Mouse (Mus musculus): ENCODE results near the gene Eif1. TPM values are rescaled to one million over a fixed set of nuclear protein-coding genes. Genes with fewer than 3 reads are reported as not detected.

The Eif1 gene
- polyA plus RNA-seq, 2 experiments: 342 to 1,886 TPM

DNA sequence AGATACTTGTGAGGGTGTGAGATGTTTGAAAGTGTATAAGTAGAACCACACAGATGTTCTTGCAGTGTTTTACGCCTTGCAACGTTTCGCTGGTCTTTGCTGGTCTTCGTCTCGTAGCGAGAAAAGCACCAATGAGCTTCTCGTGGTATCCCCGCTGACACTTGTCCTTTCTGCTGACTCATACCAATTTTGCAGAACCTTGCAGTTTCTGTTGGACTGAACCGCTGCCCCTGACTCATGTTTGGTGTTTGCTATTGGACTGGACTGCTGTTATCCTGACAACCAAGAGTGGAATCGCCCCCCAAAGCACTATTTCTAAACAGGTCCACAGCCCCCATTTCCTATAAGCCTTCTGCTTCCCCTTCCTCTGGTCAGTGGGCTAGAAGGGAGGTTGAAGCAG, 24.6 kb downstream of the Eif1 start:
- no peak for TF ChIP-seq POLR2A (IDR thresholded peaks at IDR 0.05; ENCODE audit: borderline replicate concordance, extremely low read depth, insufficient read depth, insufficient read length)
- H3K36me3 ChIP-seq (ENCODE audit: control insufficient read depth, insufficient read depth, low read length): no peaks in the 10 kb centered on the region
- WGBS: 90% methylated on average over 10 of the region's 10 CpGs
- no peak overlapping the region for H3K27ac ChIP-seq (replicated peaks; ENCODE audit: low read depth, low read length)
- ATAC-seq (ENCODE audit: low FRiP score, low read depth): no peak
- H3K4me2 ChIP-seq (replicated peaks; ENCODE audit: low read depth, low read length, severe bottlenecking): no peak overlapping the region
- no peak for DNase-seq (ENCODE audit: low spot score)
- no peaks in the 10 kb centered on the region for H3K27me3 ChIP-seq (ENCODE audit: control insufficient read depth, insufficient read depth, low read length)
- no peaks in the 10 kb centered on the region for H3K9me3 ChIP-seq (ENCODE audit: control insufficient read depth, low read length)
- H3K4me1 ChIP-seq (ENCODE audit: control insufficient read depth, insufficient read depth, low read length): no peaks in the 10 kb centered on the region
- H3K9ac ChIP-seq (ENCODE audit: low read depth, low read length, severe bottlenecking): no peak overlapping the region
- H3K4me3 ChIP-seq (replicated peaks; ENCODE audit: low read length): no peak overlapping the region

DNA sequence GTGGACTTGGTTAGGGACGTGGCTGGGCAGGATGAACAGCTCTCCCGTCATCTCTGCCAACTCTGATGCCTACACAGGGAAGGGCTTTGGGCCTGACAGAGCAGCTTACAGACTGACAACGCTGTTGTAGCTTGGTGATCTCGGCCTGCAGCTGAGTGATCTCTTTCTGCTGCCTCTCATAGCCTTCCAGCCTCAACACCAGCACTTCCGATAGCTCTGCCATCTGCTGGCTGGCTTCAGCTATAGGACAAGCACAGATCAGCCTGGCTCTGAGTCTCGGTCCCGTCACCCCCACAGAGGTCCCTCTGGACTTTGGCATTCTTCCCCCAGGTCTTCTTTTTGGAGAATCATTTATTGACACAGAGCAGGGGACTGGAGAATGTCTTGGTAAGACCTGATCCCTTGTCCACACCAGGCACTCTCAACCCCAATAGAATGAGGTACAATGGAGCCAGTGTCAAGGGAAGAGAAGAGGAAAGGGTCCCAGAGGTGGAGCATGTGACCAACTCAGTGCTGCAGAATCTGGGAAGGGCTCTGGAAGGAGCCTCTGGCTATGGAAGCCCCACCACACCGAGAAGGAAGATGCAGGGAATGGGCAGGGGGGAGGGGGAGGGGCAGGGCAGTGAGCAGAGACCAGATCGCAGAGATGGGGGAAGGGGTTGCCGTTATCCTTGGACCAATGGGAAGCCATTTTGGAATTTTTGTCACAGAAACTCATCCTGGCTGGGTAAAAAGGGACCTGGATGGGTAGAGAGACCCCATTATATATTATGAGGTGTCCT, 32.6 kb downstream of the Eif1 start:
- 24% methylated on average over 10 of the region's 10 CpGs for WGBS
- ATAC-seq (ENCODE audit: low FRiP score, low read depth): no peak

DNA sequence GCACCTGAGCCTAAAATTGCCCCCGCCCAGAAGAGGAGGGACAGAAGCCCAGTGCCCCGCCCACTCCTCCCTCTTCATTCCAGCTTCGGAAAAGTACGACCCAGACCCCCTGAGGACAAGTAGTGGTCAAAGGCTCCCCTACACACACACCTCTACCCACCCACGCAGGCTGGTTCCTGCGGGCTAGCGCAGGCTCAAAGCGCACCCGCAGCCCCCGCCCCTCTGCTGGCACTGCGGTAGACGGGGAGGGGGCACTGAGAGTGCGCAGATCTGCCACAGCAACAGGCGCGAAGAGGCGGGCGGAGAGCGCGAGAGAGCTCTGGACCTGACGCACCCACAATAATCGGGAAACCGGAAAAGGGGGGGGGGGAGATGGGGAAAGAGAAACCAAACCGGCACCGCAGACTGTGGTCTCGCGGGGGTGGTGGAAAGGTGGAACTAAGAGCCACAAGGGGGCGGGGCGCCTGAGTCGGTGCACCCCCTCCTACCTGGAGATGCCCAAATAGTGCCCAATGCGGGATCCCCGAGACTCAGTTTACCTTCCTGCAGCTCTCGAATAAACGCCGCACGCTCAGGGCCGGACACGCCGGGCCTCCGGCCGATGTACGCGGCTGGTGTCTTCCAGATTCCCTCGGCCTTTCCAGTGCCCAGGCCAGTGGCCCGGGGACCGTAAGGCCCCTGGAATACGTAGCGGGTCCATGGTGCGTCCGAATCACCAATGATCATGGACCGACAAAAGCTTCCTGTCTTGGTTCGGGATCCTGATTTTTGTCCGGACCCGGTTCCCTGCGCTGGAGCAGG, 35.7 kb downstream of the Eif1 start:
- H3K36me3 ChIP-seq (ENCODE audit: control insufficient read depth, insufficient read depth, low read length): no peaks in the 10 kb centered on the region
- DNase-seq (ENCODE audit: low spot score) (no peak), ATAC-seq (ENCODE audit: low FRiP score, low read depth) (peak; percentile 20; the same call in 1 of the 2 replicates)
- 2% methylated on average over 52 of the region's 54 CpGs for WGBS
- peaks cover 4% of the 10 kb centered on the region; the same call in 1 of the 2 replicates for H3K4me1 ChIP-seq (ENCODE audit: control insufficient read depth, insufficient read depth, low read length)
- H3K9me3 ChIP-seq (ENCODE audit: control insufficient read depth, low read length): no peaks in the 10 kb centered on the region
- peaks cover 47% of the 10 kb centered on the region for H3K27me3 ChIP-seq (ENCODE audit: control insufficient read depth, insufficient read depth, low read length)
- peak overlapping the region; percentile 47 for H3K9ac ChIP-seq (ENCODE audit: low read depth, low read length, severe bottlenecking)
- H3K4me3 ChIP-seq (replicated peaks; ENCODE audit: low read length): peak overlapping the region; percentile 51
- peak overlapping the region; percentile 92 for H3K4me2 ChIP-seq (replicated peaks; ENCODE audit: low read depth, low read length, severe bottlenecking)
- H3K27ac ChIP-seq (replicated peaks; ENCODE audit: low read depth, low read length): no peak overlapping the region
- TF ChIP-seq POLR2A (IDR thresholded peaks at IDR 0.05; ENCODE audit: borderline replicate concordance, extremely low read depth, insufficient read depth, insufficient read length): no peak

More for the DNA sequence above, 32.6 kb downstream of the Eif1 start:
- Histone ChIP-seq H3K36me3 (ENCODE audit: control insufficient read depth, insufficient read depth, low read length) (no peaks in the 10 kb centered on the region), H3K4me2 (replicated peaks; ENCODE audit: low read depth, low read length, severe bottlenecking) (no peak overlapping the region), H3K4me1 (ENCODE audit: control insufficient read depth, insufficient read depth, low read length) (peaks cover 4% of the 10 kb centered on the region; the same call in 1 of the 2 replicates), H3K9me3 (ENCODE audit: control insufficient read depth, low read length) (no peaks in the 10 kb centered on the region), H3K9ac (ENCODE audit: low read depth, low read length, severe bottlenecking) (no peak overlapping the region), H3K27me3 (ENCODE audit: control insufficient read depth, insufficient read depth, low read length) (peaks cover 41% of the 10 kb centered on the region), H3K27ac (replicated peaks; ENCODE audit: low read depth, low read length) (no peak overlapping the region), H3K4me3 (replicated peaks; ENCODE audit: low read length) (no peak overlapping the region)
- DNase-seq (ENCODE audit: low spot score): no peak
- no peak for TF ChIP-seq POLR2A (IDR thresholded peaks at IDR 0.05; ENCODE audit: borderline replicate concordance, extremely low read depth, insufficient read depth, insufficient read length)

DNA sequence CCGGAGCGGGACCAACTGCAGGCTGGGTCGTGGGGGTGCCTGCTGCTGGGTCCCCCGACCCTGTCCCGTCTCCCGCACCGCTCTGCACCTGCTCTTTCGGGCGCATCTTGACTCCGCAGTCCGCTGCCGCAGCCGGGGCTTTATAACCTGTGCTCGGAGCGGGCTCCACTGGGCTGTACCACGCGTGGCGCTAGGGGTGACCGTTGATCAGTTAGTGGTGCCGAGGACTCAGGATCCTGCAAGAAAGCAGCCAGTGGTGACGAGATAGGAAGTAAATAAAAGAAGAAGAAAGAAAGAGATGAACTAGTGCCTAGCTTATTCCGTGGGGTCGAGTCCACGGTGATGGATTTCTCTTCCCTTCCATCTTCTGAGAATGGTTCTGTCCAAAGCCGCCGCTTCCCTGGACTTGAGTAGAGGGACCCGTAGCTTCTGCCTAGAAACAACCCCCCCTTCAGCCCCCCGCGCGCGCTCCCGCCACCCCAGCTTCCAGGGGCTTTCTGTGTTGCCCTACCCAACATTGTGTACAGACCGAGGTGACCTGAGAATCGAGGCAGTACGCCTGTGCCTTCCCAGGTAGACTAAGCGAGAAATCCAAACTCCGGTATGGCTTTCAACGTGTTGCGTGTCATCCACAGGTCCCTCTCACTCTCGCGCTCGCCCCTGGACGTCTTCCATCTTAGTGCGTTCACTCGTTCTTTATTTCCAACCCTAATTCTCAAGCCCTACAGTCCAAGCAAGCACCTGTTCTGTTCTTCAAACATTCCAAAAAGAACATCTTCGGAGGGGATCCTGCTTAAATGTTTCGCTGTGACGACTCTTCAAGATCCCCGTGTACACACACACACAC, 36.5 kb downstream of the Eif1 start, which contains the start of gene Hap1:
Gene Hap1, minus strand, starts transcription at position 157 of the 847 bp plus-strand sequence.
- no peak for TF ChIP-seq POLR2A (IDR thresholded peaks at IDR 0.05; ENCODE audit: borderline replicate concordance, extremely low read depth, insufficient read depth, insufficient read length)
- peak within 1 kb of the TSS; percentile 92 for H3K4me2 ChIP-seq (replicated peaks; ENCODE audit: low read depth, low read length, severe bottlenecking)
- no peak within 1 kb of the TSS for H3K27ac ChIP-seq (replicated peaks; ENCODE audit: low read depth, low read length)
- H3K9me3 ChIP-seq (ENCODE audit: control insufficient read depth, low read length): no peaks in the 10 kb centered on the region
- WGBS: 3% methylated on average over 49 of the region's 49 CpGs
- peaks cover 51% of the 10 kb centered on the region for H3K27me3 ChIP-seq (ENCODE audit: control insufficient read depth, insufficient read depth, low read length)
- ATAC-seq (ENCODE audit: low FRiP score, low read depth): peak; percentile 57; the same call in 1 of the 2 replicates
- peak within 1 kb of the TSS; percentile 51 for H3K4me3 ChIP-seq (replicated peaks; ENCODE audit: low read length)
- peaks cover 4% of the 10 kb centered on the region; the same call in 1 of the 2 replicates for H3K4me1 ChIP-seq (ENCODE audit: control insufficient read depth, insufficient read depth, low read length)
- DNase-seq (ENCODE audit: low spot score): peak; percentile 69
- no peaks in the 10 kb centered on the region for H3K36me3 ChIP-seq (ENCODE audit: control insufficient read depth, insufficient read depth, low read length)
- H3K9ac ChIP-seq (ENCODE audit: low read depth, low read length, severe bottlenecking): peak within 1 kb of the TSS; percentile 47
